Mouse (Mus musculus): ENCODE measurements around the gene Samd8. TPM values are rescaled to one million over a fixed set of nuclear protein-coding genes. Genes with fewer than 3 reads are reported as not detected.

The Samd8 gene
- total RNA-seq, 2 experiments from 2014 or later: 33.2 to 33.7 TPM

- DNase-seq (ENCODE audit: low spot score in 2 of 2): no peak
These were observed 73.6 kb downstream of the Samd8 start for GRCm38 (mm10) chr14:21823897-21824296.

- DNase-seq (ENCODE audit: low spot score in 2 of 2): no peak
These were observed 74.6 kb downstream of the Samd8 start, which contains the start of gene Vdac2 for GRCm38 (mm10) chr14:21824938-21825337. Gene Vdac2, plus strand, starts transcription at chr14:21825238.

GRCm38 (mm10) chr14:21825786-21826491 lies 75.6 kb downstream of the Samd8 start:
- no peak for DNase-seq (ENCODE audit: low spot score in 2 of 2)

GRCm38 (mm10) chr14:21830876-21831767 lies 80.8 kb downstream of the Samd8 start:
- DNase-seq (ENCODE audit: low spot score in 2 of 2): peak; percentile 90 to 97

GRCm38 (mm10) chr14:21831830-21832403 lies 81.6 kb downstream of the Samd8 start:
- no peak for DNase-seq (ENCODE audit: low spot score in 2 of 2)

GRCm38 (mm10) chr14:21838336-21839017 lies 88.1 kb downstream of the Samd8 start:
- DNase-seq (ENCODE audit: low spot score in 2 of 2): no peak

- DNase-seq (ENCODE audit: low spot score in 2 of 2): no peak
These were observed 91.7 kb downstream of the Samd8 start for GRCm38 (mm10) chr14:21841819-21842592.

GRCm38 (mm10) chr14:21843263-21843662 lies 92.9 kb downstream of the Samd8 start:
- no peak for DNase-seq (ENCODE audit: low spot score in 2 of 2)

GRCm38 (mm10) chr14:21846827-21847380 lies 96.6 kb downstream of the Samd8 start:
- no peak for DNase-seq (ENCODE audit: low spot score in 2 of 2)

- DNase-seq (ENCODE audit: low spot score in 2 of 2): no peak
These were observed 97.2 kb downstream of the Samd8 start for GRCm38 (mm10) chr14:21847381-21848165.

Other genes with a start within 250 kb of the Samd8 start
- gene Dupd1, start 36.0 kb upstream of the Samd8 start, total RNA-seq (2021): 1 to 10 TPM; 1.1 to 1.4 TPM
- gene Dusp13, start 650 bp downstream of the Samd8 start, total RNA-seq (2021): 1 to 10 TPM in 1 of 2 experiments, under 1 TPM in 1; 0.84 to 1.4 TPM
- 100 to 1,000 TPM; 256 to 257 TPM for gene Vdac2, start 74.7 kb downstream of the Samd8 start, total RNA-seq (2021)
- 10 to 100 TPM; 47.1 to 51.2 TPM for gene Comtd1, start 98.4 kb downstream of the Samd8 start, total RNA-seq (2021)
- gene Zfp503, start 239.1 kb downstream of the Samd8 start, total RNA-seq (2021): 10 to 100 TPM; 41.7 to 57.4 TPM